Mouse (Mus musculus) cerebellum, adult 2 months (tissue): Measurements from ENCODE around the gene Mas1.

ENCODE experiments used
- CTCF ChIP-seq: fragments of 200-500 bp; IDR thresholded peaks from 2 replicates; pipeline ENCODE4 v1.5.1; 2011; ENCODE audit warnings: low read depth, mild to moderate bottlenecking, control low read depth, low read length, moderate library complexity, borderline replicate concordance; ENCODE audit not compliant: insufficient read depth
- POLR2A ChIP-seq: fragments of 200-500 bp; IDR thresholded peaks from 2 replicates; pipeline ENCODE4 v1.6.1; 2011; ENCODE audit warnings: low read length, control low read depth, borderline replicate concordance; ENCODE audit not compliant: insufficient read depth

DNA sequence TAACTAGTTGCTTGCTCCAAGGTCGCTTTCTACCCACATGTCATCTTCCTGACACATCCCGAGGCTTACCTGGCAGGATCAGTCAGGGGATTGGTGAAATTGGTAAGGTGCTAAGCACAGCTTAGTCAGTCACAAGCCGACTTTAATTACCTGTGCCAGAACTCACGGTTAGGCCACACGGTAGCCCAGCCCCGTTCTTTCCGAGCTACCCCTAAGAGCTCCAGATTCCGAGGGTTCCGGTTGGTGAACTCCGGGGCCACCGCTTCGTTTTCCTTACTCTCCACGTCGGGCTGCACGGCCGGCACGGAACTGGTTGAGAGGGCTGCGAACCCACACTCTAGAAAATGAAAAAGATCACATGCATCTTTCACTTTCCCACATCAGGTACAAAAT, 47.5 kb upstream of the Mas1 start, which contains the start of gene Tcp1:
- TF ChIP-seq POLR2A = no peak
- TF ChIP-seq CTCF = no peak
